Mouse (Mus musculus) spleen, adult 2 months (tissue): ENCODE results near the gene Col17a1. TPM values are rescaled to one million over a fixed set of nuclear protein-coding genes. Genes with fewer than 3 reads are reported as not detected.

Source experiments
- DNase-seq, 2 experiments: peaks; one replicate each; pipeline versions ENCODE4 v3.0.0 to v3.0.0-alpha.2; 2012 to 2021; ENCODE audit warnings: low spot score in 2 of 2, low read depth in 1 of 2
- H3K27ac ChIP-seq: fragments of 200-500 bp; 2 replicates; pipeline ENCODE4 v1.5.1; 2012; ENCODE audit warnings: low read length, inconsistent platforms; ENCODE audit not compliant: insufficient read depth
- H3K27me3 ChIP-seq: fragments of 200-500 bp; 2 replicates; pipeline ENCODE4 v1.6.1; 2012; ENCODE audit warnings: mild to moderate bottlenecking, moderate library complexity, low read length, inconsistent platforms; ENCODE audit not compliant: control insufficient read depth, insufficient read depth
- H3K36me3 ChIP-seq: fragments of 200-500 bp; 2 replicates; pipeline ENCODE4 v1.6.1; 2012; ENCODE audit warnings: mild to moderate bottlenecking, low read length, inconsistent platforms; ENCODE audit not compliant: control insufficient read depth, insufficient read depth
- H3K4me1 ChIP-seq: fragments of 200-500 bp; 2 replicates; pipeline ENCODE4 v1.6.1; 2011; ENCODE audit warnings: inconsistent platforms; ENCODE audit not compliant: control insufficient read depth, insufficient read depth, insufficient read length
- H3K4me3 ChIP-seq: fragments of 200-500 bp; 2 replicates; pipeline ENCODE4 v1.5.1; 2011; ENCODE audit warnings: mild to moderate bottlenecking, inconsistent platforms; ENCODE audit not compliant: insufficient read depth, insufficient read length; ENCODE audit errors: extremely low read depth
- CTCF ChIP-seq: fragments of 200-500 bp; IDR thresholded peaks from 2 replicates; pipeline ENCODE4 v1.5.1; 2011; ENCODE audit warnings: mild to moderate bottlenecking, inconsistent platforms; ENCODE audit not compliant: insufficient read depth, insufficient read length, insufficient replicate concordance; ENCODE audit errors: extremely low read depth
- POLR2A ChIP-seq: fragments of 200-500 bp; IDR thresholded peaks from 2 replicates; pipeline ENCODE4 v1.6.1; 2011; ENCODE audit warnings: low read depth, low read length, inconsistent platforms
- WGBS: fragments of 180-500 bp; shearing (Covaris S2); methylation state at CpG from one replicate; pipeline ENCODE4 v1.1.7; 2018; 5-methylcytosine and 5-hydroxymethylcytosine counted together
- polyA plus RNA-seq: library from polyadenylated mRNA; depleted of rRNA; stranded (reverse); fragments of >200 nt; gene quantifications from 2 replicates; pipeline ENCODE4 v1.2.3, GENCODE M21; 2012; rRNA removed

Col17a1 gene
- polyA plus RNA-seq, 1 experiment: 1.9 TPM

- TF ChIP-seq POLR2A (no peak), CTCF (no peak)
- no peaks in the 10 kb centered on the region for H3K27me3 ChIP-seq
- H3K4me1 ChIP-seq: no peaks in the 10 kb centered on the region; the same call in 1 of the 2 replicates
- H3K27ac ChIP-seq: no peak overlapping the region
- WGBS: 66% methylated on average over 3 of the region's 3 CpGs
- no peak overlapping the region for H3K4me3 ChIP-seq
- peaks cover 6% of the 10 kb centered on the region for H3K36me3 ChIP-seq
- no peak for DNase-seq
These were observed 83.4 kb downstream of the Col17a1 start for GRCm38 (mm10) chr19:47608513-47608912.

Other genes starting within 250 kb of the Col17a1 start
- 12.1 and 13.1 TPM in 2 replicates for gene Sh3pxd2a, start 227.7 kb downstream of the Col17a1 start, polyA plus RNA-seq
- 11.1 and 12.1 TPM in 2 replicates for gene Stn1, start 154.6 kb downstream of the Col17a1 start, polyA plus RNA-seq
- gene Slk, start 112.4 kb downstream of the Col17a1 start, polyA plus RNA-seq: 4.7 and 5.3 TPM in 2 replicates
- gene Sfr1, start 39.6 kb upstream of the Col17a1 start, polyA plus RNA-seq: 16.4 and 24.5 TPM in 2 replicates
- 23.0 and 24.5 TPM in 2 replicates for gene Gsto1, start 162.9 kb upstream of the Col17a1 start, polyA plus RNA-seq
- 0.13 and 0.32 TPM in 2 replicates for gene Gsto2, start 173.4 kb upstream of the Col17a1 start, polyA plus RNA-seq
- not detected in 2 replicates for gene Cfap43, start 227.2 kb upstream of the Col17a1 start, polyA plus RNA-seq
- gene Itprip, start 227.2 kb upstream of the Col17a1 start, polyA plus RNA-seq: 16.9 and 21.1 TPM in 2 replicates
- not detected in 2 replicates for gene Cfap58, start 245.6 kb upstream of the Col17a1 start, polyA plus RNA-seq